Mouse (Mus musculus) spleen, adult 18-20 months (tissue): ENCODE measurements around the gene Zranb3.
"Not testable (repeated sequence)": the region's sequence is repeated elsewhere in the genome, so short reads cannot be mapped to it uniquely, and the experiment has no call there.

Experiments used
- DNase-seq, 2 experiments: peaks; one replicate each; pipeline ENCODE4 v3.0.0; 2022; ENCODE audit warnings: mixed read lengths in 2 of 2

Zranb3 gene

GRCm38 (mm10) chr1:128102641-128103461 is at the start of gene Zranb3, which contains the start of gene R3hdm1:
TSS of gene Zranb3 (minus strand) at chr1:128103047.
TSS of gene R3hdm1 (plus strand) at chr1:128103301.
- DNase-seq: peak; percentile 89 to 91

- no peak for DNase-seq
These were observed 38.9 kb upstream of the Zranb3 start for GRCm38 (mm10) chr1:128141737-128142136.

DNA sequence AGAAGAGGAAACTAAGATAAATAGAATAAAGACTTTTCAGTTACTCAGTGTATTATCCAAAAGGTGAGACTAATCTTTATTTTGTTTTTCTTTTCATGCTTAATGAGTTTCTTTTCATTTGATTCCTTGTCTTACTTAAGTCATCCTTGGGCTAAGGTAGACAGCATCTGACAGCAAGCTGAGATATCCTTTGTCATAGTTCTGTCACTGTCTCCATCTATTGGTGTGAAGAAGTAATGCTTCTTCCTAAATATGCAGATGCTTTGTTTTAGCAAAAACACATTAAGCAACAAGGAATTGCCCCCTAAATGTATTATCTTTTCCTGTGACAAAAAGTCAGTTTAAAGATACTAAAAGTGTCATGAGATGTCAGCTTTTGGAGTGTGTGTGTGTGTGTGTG is 38.2 kb upstream of the Zranb3 start:
- DNase-seq: no peak

GRCm38 (mm10) chr1:128136222-128136621 is 33.4 kb upstream of the Zranb3 start:
- not testable (repeated sequence) for DNase-seq

DNA sequence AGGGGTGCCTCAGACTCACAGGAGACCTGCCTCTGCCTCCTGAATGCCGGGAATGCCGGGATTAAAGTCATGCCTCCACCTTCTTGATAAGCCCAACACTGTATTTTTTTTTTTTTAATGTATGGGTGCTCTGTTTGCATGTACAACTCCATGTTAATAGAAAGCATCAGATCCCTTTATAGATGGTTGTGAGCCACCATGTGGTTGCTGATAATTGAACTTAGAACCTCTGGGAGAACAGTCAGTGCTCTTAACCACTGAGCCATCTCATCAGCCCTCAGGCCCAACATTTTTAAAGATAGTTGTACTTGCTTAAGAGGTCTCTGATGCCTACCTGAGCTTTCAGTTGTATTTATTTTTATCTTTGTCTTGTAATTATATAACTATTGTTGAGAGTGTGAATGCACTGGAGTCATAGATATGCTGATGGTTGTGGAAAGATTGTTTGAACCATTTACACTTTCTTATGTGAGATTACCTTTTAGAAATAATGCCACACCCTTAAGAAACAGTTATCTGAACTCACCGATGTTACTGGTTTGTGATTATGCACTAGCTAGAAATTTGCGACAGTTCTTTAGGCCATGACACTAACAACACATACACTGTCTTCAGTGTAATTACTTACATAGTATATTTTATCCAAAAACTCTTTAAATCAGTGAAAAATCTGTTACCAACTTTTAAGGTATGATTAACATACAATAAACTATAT is 18.2 kb upstream of the Zranb3 start:
- DNase-seq: no peak

GRCm38 (mm10) chr1:128103520-128104088 is 757 bp upstream of the Zranb3 start:
- DNase-seq: no peak

DNA sequence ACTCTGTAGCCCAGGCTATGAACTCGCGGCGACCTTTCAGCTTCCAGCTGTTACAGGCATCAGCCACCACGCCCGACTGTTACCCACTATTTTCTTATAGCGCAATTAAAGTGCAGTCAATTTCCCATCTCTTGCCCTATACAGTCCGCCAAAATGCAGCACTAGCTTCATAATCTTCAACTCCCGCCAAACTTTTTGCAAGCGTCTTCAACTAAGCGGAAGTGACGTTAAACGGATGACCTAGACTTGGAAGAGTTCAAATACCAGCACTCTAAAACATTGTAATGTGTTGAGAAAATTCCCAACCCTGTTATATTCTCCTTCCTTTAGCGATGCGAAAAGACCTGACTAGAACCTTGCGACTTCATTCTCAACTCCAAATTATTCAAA is 601 bp downstream of the Zranb3 start:
- peak; percentile 21 to 34 for DNase-seq

DNA sequence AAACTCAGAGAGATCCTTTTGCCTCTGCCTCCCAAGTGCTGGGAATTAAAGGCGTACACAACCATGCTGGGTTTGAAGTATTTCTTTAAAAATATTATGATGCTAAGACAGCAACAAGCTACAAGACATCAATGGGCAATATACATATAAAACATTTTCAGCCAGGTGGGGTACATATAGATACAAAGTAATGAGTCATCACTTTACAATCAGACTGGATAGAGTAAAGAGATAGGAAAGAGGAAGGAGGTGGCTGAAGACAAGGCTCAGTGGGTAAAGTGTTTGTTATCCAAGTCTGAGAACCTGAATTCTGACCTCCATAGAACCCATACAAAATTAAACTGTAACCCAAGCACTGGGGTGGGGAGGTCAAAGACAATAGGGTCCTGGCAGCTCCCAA is 4.5 kb downstream of the Zranb3 start:
- DNase-seq: no peak

GRCm38 (mm10) chr1:128094686-128095085 is 8.2 kb downstream of the Zranb3 start:
- no peak for DNase-seq

DNA sequence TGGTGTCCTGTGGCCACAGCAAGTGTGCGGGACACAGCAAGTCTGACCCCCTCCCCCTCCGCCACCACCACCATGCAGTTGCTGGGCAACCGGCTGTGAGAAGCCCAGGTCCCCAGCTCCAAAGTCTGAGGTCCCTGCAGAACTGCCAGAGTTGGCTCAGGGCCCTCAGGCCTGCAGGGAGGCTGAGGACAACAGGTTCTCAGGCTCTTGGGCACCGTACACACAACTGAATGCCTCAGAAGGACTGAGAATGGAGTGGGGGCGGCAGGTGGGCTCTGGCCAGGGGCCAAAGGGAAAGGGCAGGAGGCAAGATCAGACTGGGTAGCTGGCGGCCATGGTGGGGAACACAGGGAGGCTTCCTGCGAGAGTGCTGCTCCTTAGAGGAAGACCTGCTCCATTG is 20.0 kb downstream of the Zranb3 start:
- no peak for DNase-seq

DNA sequence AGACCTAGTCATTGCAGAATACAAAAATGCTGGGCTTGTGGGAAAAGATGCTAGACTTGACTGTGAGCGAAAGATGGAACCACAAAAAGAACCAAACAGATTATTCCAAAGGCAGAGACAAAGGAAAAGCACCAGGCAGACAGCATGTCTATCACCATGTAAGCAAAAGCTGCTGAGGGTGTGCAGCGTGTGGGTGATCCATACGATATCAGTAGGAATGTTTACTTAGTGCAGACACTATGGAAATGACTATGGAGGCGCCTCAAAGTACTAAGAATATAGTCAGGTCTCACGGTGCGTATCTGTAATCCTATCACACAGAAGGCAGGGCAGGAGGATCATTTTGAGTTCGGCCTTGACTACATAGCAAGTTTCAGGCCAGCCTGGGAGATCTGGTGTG is 21.0 kb downstream of the Zranb3 start:
- no peak for DNase-seq

GRCm38 (mm10) chr1:128080936-128081696 is 21.7 kb downstream of the Zranb3 start:
- no peak for DNase-seq

GRCm38 (mm10) chr1:128078646-128079045 is 24.2 kb downstream of the Zranb3 start:
- no peak for DNase-seq

DNA sequence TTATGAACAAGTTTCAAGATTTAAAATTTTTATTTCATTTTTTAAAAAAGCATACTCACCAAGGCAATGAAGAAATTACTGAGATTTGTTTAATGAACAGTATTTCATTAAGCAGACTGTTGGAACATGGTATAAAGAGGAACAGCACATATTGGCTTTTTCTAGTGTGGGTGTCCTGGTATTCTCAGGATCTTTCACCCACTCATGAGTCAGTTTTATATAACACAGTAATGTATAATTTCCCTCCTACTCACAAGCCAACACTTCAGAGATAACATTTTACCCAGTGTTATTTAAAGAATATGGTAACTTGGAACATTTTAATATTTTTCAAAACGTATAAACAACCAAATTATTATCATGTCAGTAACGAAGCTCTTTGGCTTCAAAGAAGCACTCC is 25.1 kb downstream of the Zranb3 start:
- no peak for DNase-seq

DNA sequence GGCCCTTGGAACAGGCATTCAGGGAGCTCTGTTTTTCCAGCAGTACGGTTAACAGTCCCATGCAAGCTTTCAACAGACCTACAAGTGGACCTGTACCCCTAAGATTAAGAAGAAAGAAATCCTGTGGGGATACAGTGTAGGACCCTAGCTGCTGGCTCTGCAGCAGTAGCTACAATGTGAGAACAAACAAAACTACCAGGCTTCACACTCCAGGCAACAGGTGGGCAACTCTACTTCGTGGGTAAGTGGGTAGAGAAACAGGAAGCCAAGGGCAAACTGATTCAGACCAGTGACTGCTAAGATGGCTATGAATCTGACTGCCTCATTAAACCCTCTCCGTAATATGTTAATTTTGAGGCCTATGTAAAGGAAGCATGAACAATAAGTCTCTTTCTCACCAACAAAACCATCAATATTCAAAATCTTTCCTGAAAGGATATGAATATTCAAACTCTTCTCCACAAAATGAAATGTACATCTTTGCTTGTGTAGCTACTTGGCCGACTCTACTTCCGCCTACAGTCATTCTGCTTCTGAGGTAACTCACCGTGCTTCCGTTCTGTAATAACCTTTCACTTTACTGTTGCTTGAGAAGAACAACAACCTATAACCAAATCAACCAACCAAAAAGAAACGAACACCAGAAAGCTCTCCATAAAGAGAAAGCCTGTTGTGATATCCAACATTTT is 25.9 kb downstream of the Zranb3 start:
- peak in 1 of 2 experiments; percentile 5 for DNase-seq

DNA sequence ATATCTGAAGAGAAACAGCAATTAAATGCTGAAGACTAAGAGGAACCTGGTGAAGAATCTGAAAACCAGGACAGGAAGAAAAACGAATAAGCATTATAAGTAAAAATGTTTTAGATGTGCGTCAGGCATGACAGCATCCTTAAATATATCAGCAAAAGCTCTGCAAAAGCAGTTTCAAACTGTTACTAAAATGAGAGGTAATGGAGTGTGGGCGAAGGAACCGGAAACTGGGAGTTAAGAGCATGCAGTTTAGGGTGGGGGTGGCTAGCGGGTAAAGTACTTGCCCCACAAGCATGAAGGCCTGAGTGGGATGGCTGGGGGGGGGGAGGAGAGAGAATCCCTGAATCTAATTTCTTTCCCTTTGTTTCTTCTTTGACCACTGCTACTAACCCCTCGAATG is 29.8 kb downstream of the Zranb3 start:
- DNase-seq: no peak

GRCm38 (mm10) chr1:128070003-128070402 is 32.8 kb downstream of the Zranb3 start:
- no peak for DNase-seq

DNA sequence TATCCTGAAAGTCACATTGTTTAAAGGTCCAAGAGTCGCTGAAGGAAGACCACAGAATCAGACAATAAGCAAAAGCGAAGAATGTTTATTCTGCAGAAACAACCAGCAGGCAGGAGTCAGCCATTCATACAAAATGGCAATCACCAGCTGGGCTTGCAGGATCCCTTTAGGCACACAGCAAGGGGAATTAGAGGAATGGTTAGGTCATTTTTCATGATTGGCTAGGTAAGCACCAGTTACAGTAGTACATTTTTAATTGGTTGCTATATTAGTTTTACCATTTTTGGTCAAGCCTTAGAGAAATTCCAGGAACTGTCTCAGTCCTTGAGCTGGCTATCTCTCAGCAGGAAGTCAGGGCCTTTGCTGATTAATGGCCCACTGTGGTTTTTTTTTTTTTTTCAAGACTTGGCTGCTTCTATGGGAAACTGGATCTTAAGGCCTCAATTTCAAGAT is 33.9 kb downstream of the Zranb3 start:
- no peak for DNase-seq

DNA sequence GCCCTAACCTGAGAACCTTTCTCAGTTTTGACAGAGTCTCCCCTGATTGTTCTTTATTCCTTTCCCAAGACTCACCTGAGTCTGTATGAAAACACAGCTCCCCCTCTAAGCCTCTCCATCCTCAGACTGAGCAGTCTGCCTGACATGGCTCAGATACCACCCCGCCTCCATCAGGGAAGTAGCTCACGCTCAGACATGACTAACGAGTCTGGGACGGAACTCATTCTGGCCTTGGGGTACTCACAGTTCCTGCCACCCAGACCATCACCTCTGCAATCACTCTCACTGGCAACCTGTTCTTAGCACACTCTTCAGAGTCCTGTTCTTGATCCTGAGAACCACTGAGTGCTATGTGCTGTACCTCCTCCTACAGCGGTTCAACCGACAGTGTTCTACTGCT is 38.1 kb downstream of the Zranb3 start:
- DNase-seq: no peak

DNA sequence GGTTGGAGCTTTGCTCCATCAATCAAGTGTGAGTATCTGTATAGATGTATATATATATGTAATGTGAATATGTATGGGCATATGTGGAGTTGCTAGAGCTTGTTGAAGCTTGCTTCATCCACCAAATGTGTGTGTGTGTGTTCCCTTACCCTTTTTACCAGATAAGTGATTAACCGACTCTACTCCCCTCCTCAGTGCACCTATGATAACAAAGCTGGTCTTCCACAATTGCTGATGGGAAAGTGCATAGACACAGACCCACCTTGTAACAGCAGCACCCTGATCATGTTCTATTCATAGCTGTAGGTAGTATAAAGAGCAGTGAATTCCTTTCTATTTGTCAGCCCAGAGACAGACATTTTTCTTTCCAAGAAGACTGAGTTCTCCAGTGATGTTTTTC is 40.7 kb downstream of the Zranb3 start:
- no peak for DNase-seq

DNA sequence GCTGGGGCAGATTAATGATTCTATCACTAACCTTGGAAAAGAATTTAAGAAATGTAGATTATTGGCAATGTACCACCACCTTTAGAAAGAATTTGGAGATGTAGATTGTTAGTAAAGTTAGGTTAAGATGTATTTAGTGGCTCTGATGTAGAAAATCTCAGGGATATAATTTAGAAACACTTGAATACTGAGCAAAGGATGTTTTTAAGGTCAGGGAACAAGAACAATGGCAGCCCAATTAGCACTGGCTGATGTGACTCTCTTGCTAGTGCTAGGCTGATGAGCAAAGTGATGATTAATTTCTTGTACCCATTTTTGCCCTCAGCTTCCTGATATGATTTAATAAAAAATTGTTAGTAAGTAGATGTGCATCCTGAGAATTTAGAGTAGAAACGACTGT is 41.4 kb downstream of the Zranb3 start:
- no peak for DNase-seq

DNA sequence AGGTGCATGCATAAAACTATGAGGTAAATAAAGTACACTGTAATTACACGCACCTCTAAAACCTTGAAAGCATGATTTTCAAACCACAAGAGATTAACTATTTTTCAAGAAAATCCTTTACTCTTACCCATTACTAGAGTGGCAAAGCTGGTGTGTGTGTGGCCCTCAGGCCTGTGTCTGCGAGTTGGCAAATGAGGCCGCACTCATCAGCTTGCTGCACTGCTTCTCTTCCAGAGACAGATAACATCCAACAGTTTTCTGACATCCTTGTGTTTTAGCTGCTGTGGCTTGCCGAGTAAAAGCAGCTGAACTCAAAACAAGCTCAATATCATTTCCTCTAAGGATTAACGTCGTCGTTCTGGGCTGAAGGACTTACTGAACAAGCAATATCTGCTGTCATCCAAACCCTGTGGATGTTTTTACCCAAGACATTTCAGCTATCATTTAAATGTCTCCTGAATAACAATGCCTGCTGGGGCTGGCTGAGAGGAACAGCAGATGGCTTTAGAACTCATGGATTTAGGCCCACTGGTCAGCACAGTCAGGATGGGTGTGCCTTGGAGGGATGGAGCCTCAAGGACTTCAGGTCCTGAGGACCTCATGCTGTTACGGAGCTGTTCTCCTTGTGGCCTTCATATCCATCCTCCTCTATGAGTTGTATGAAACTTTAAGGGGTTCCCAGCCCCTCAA is 42.0 kb downstream of the Zranb3 start:
- no peak for DNase-seq
